Mouse (Mus musculus): ENCODE measurements around the gene Zfp652.

GRCm38 (mm10) chr11:95805527-95805926, 93.1 kb downstream of the Zfp652 start:
- TF ChIP-seq POLR2A (IDR thresholded peaks at IDR 0.05; ENCODE audit: low read depth, low read length) (no peak), CTCF (IDR thresholded peaks at IDR 0.05; ENCODE audit: extremely low read depth, insufficient read depth, insufficient read length, insufficient replicate concordance) (no peak)
